Mouse (Mus musculus) spleen, adult 18-20 months (tissue): ENCODE measurements around the gene Vwa8.
"Not testable (repeated sequence)": the region's sequence is repeated elsewhere in the genome, so short reads cannot be mapped to it uniquely, and the experiment has no call there.

ENCODE experiments used
- DNase-seq, 2 experiments: peaks; one replicate each; pipeline ENCODE4 v3.0.0; 2022; ENCODE audit warnings: mixed read lengths in 2 of 2

Gene Vwa8

GRCm38 (mm10) chr14:78987543-78987942, 138.7 kb downstream of the Vwa8 start:
- DNase-seq, result no peak

GRCm38 (mm10) chr14:78992456-78992855, 143.6 kb downstream of the Vwa8 start:
- DNase-seq, result no peak

- DNase-seq, result no peak
Observed at GRCm38 (mm10) chr14:78993515-78993914, 144.7 kb downstream of the Vwa8 start.

- DNase-seq, result no peak
Observed at GRCm38 (mm10) chr14:78996359-78996758, 147.5 kb downstream of the Vwa8 start.

- DNase-seq, result peak in 1 of 2 experiments; percentile 28
Observed at GRCm38 (mm10) chr14:79003576-79003975, 154.7 kb downstream of the Vwa8 start.

GRCm38 (mm10) chr14:79017710-79018109, 168.9 kb downstream of the Vwa8 start:
- not testable (repeated sequence) for DNase-seq

- no peak for DNase-seq
Observed at GRCm38 (mm10) chr14:79018564-79018963, 169.7 kb downstream of the Vwa8 start.

- no peak for DNase-seq
Observed at GRCm38 (mm10) chr14:79021725-79022124, 172.9 kb downstream of the Vwa8 start.

GRCm38 (mm10) chr14:79028996-79029575, 180.2 kb downstream of the Vwa8 start:
- DNase-seq, result no peak

GRCm38 (mm10) chr14:79030715-79031114, 181.9 kb downstream of the Vwa8 start:
- DNase-seq, result peak in 1 of 2 experiments; percentile 6

GRCm38 (mm10) chr14:79031230-79031740, 182.4 kb downstream of the Vwa8 start:
- DNase-seq, result no peak

- DNase-seq, result no peak
Observed at GRCm38 (mm10) chr14:79033396-79033795, 184.5 kb downstream of the Vwa8 start.

GRCm38 (mm10) chr14:79034511-79034913, 185.7 kb downstream of the Vwa8 start:
- no peak for DNase-seq

GRCm38 (mm10) chr14:79035575-79035974, 186.7 kb downstream of the Vwa8 start:
- no peak for DNase-seq

GRCm38 (mm10) chr14:79047186-79047585, 198.3 kb downstream of the Vwa8 start:
- DNase-seq, result no peak

- DNase-seq, result no peak
Observed at GRCm38 (mm10) chr14:79047956-79048355, 199.1 kb downstream of the Vwa8 start.

GRCm38 (mm10) chr14:79049544-79049943, 200.7 kb downstream of the Vwa8 start:
- DNase-seq, result no peak

GRCm38 (mm10) chr14:79065636-79066035, 216.8 kb downstream of the Vwa8 start:
- DNase-seq, result no peak

GRCm38 (mm10) chr14:79069515-79069914, 220.7 kb downstream of the Vwa8 start:
- DNase-seq, result no peak

GRCm38 (mm10) chr14:79074786-79075185, 225.9 kb downstream of the Vwa8 start:
- no peak for DNase-seq

- DNase-seq, result no peak
Observed at GRCm38 (mm10) chr14:79076560-79077300, 227.9 kb downstream of the Vwa8 start.

- no peak for DNase-seq
Observed at GRCm38 (mm10) chr14:79083573-79083972, 234.7 kb downstream of the Vwa8 start.

GRCm38 (mm10) chr14:79086006-79086405, 237.2 kb downstream of the Vwa8 start:
- no peak for DNase-seq

- no peak for DNase-seq
Observed at GRCm38 (mm10) chr14:79089464-79089863, 240.6 kb downstream of the Vwa8 start.
